Mouse (Mus musculus): ENCODE results near the gene Cdc6. TPM values are rescaled to one million over a fixed set of nuclear protein-coding genes. Genes with fewer than 3 reads are reported as not detected.

Gene Cdc6
- polyA plus RNA-seq, 1 experiment from 2014 or later, result 2.1 TPM

- H3K36me3 ChIP-seq (ENCODE audit: control insufficient read depth, insufficient read depth, low read length), result peaks cover 8% of the 10 kb centered on the region; the same call in 1 of the 2 replicates
- no peak for ATAC-seq (ENCODE audit: low read depth)
- no peaks in the 10 kb centered on the region for H3K9me3 ChIP-seq (ENCODE audit: control insufficient read depth, low read length)
- H3K27me3 ChIP-seq (ENCODE audit: control insufficient read depth, insufficient read depth, low read length), result no peaks in the 10 kb centered on the region
- no peak overlapping the region for H3K4me3 ChIP-seq (ENCODE audit: low read depth, low read length)
- no peaks in the 10 kb centered on the region for H3K4me1 ChIP-seq (ENCODE audit: control insufficient read depth, insufficient read depth, low read length)
- H3K27ac ChIP-seq (ENCODE audit: low read depth, low read length), result no peak overlapping the region
- no peak overlapping the region for H3K9ac ChIP-seq (replicated peaks; ENCODE audit: low read depth, low read length)
- WGBS, result 72% methylated on average over 4 of the region's 4 CpGs
- no peak overlapping the region for H3K4me2 ChIP-seq (ENCODE audit: low read depth, low read length)
Observed at GRCm38 (mm10) chr11:98872040-98872439, 35.6 kb upstream of the Cdc6 start.

- no peaks in the 10 kb centered on the region for H3K4me1 ChIP-seq (ENCODE audit: control insufficient read depth, insufficient read depth, low read length)
- H3K27ac ChIP-seq (ENCODE audit: low read depth, low read length), result no peak overlapping the region
- no peaks in the 10 kb centered on the region for H3K9me3 ChIP-seq (ENCODE audit: control insufficient read depth, low read length)
- H3K36me3 ChIP-seq (ENCODE audit: control insufficient read depth, insufficient read depth, low read length), result peaks cover 3% of the 10 kb centered on the region; the same call in 1 of the 2 replicates
- H3K9ac ChIP-seq (replicated peaks; ENCODE audit: low read depth, low read length), result no peak overlapping the region
- no peak overlapping the region for H3K4me2 ChIP-seq (ENCODE audit: low read depth, low read length)
- WGBS, result 95% methylated on average over 9 of the region's 9 CpGs
- ATAC-seq (ENCODE audit: low read depth), result no peak
- H3K27me3 ChIP-seq (ENCODE audit: control insufficient read depth, insufficient read depth, low read length), result no peaks in the 10 kb centered on the region
- no peak overlapping the region for H3K4me3 ChIP-seq (ENCODE audit: low read depth, low read length)
Observed at GRCm38 (mm10) chr11:98873900-98874299, 33.7 kb upstream of the Cdc6 start.

- H3K9ac ChIP-seq (replicated peaks; ENCODE audit: low read depth, low read length), result no peak overlapping the region
- H3K4me1 ChIP-seq (ENCODE audit: control insufficient read depth, insufficient read depth, low read length), result no peaks in the 10 kb centered on the region
- WGBS, result 76% methylated on average over 9 of the region's 9 CpGs
- no peak overlapping the region for H3K4me3 ChIP-seq (ENCODE audit: low read depth, low read length)
- no peak for ATAC-seq (ENCODE audit: low read depth)
- no peaks in the 10 kb centered on the region for H3K27me3 ChIP-seq (ENCODE audit: control insufficient read depth, insufficient read depth, low read length)
- 0 out of 2 replicates have a peak, but pooled peaks cover under 1% of the 10 kb centered on the region for H3K36me3 ChIP-seq (ENCODE audit: control insufficient read depth, insufficient read depth, low read length)
- no peak overlapping the region for H3K4me2 ChIP-seq (ENCODE audit: low read depth, low read length)
- H3K9me3 ChIP-seq (ENCODE audit: control insufficient read depth, low read length), result no peaks in the 10 kb centered on the region
- no peak overlapping the region for H3K27ac ChIP-seq (ENCODE audit: low read depth, low read length)
Observed at GRCm38 (mm10) chr11:98877001-98877400, 30.6 kb upstream of the Cdc6 start.

- Histone ChIP-seq H3K4me3 (ENCODE audit: low read depth, low read length) (no peak overlapping the region), H3K9ac (replicated peaks; ENCODE audit: low read depth, low read length) (no peak overlapping the region), H3K36me3 (ENCODE audit: control insufficient read depth, insufficient read depth, low read length) (peaks cover 44% of the 10 kb centered on the region), H3K9me3 (ENCODE audit: control insufficient read depth, low read length) (no peaks in the 10 kb centered on the region), H3K4me1 (ENCODE audit: control insufficient read depth, insufficient read depth, low read length) (no peaks in the 10 kb centered on the region), H3K27me3 (ENCODE audit: control insufficient read depth, insufficient read depth, low read length) (no peaks in the 10 kb centered on the region), H3K27ac (ENCODE audit: low read depth, low read length) (no peak overlapping the region), H3K4me2 (ENCODE audit: low read depth, low read length) (no peak overlapping the region)
- 95% methylated on average over 3 of the region's 3 CpGs for WGBS
- no peak for ATAC-seq (ENCODE audit: low read depth)
Observed at GRCm38 (mm10) chr11:98887703-98888102, 19.9 kb upstream of the Cdc6 start.

- Histone ChIP-seq H3K27ac (ENCODE audit: low read depth, low read length) (no peak overlapping the region), H3K27me3 (ENCODE audit: control insufficient read depth, insufficient read depth, low read length) (no peaks in the 10 kb centered on the region), H3K4me3 (ENCODE audit: low read depth, low read length) (no peak overlapping the region), H3K9me3 (ENCODE audit: control insufficient read depth, low read length) (no peaks in the 10 kb centered on the region), H3K4me1 (ENCODE audit: control insufficient read depth, insufficient read depth, low read length) (no peaks in the 10 kb centered on the region), H3K36me3 (ENCODE audit: control insufficient read depth, insufficient read depth, low read length) (peaks cover 51% of the 10 kb centered on the region), H3K4me2 (ENCODE audit: low read depth, low read length) (no peak overlapping the region), H3K9ac (replicated peaks; ENCODE audit: low read depth, low read length) (no peak overlapping the region)
- WGBS, result over 99% methylated on average over 4 of the region's 4 CpGs
- no peak for ATAC-seq (ENCODE audit: low read depth)
Observed at GRCm38 (mm10) chr11:98889077-98889476, 18.5 kb upstream of the Cdc6 start.

- Histone ChIP-seq H3K4me3 (ENCODE audit: low read depth, low read length) (no peak overlapping the region), H3K27ac (ENCODE audit: low read depth, low read length) (no peak overlapping the region), H3K4me1 (ENCODE audit: control insufficient read depth, insufficient read depth, low read length) (no peaks in the 10 kb centered on the region), H3K27me3 (ENCODE audit: control insufficient read depth, insufficient read depth, low read length) (no peaks in the 10 kb centered on the region), H3K4me2 (ENCODE audit: low read depth, low read length) (no peak overlapping the region), H3K9ac (replicated peaks; ENCODE audit: low read depth, low read length) (no peak overlapping the region), H3K36me3 (ENCODE audit: control insufficient read depth, insufficient read depth, low read length) (peaks cover 49% of the 10 kb centered on the region), H3K9me3 (ENCODE audit: control insufficient read depth, low read length) (no peaks in the 10 kb centered on the region)
- no peak for ATAC-seq (ENCODE audit: low read depth)
- WGBS, result 95% methylated on average over 5 of the region's 5 CpGs
Observed at GRCm38 (mm10) chr11:98889977-98890376, 17.6 kb upstream of the Cdc6 start.

GRCm38 (mm10) chr11:98892426-98892825 lies 15.2 kb upstream of the Cdc6 start:
- H3K9me3 ChIP-seq (ENCODE audit: control insufficient read depth, low read length), result no peaks in the 10 kb centered on the region
- no peaks in the 10 kb centered on the region for H3K27me3 ChIP-seq (ENCODE audit: control insufficient read depth, insufficient read depth, low read length)
- H3K4me2 ChIP-seq (ENCODE audit: low read depth, low read length), result no peak overlapping the region
- no peak overlapping the region for H3K4me3 ChIP-seq (ENCODE audit: low read depth, low read length)
- H3K4me1 ChIP-seq (ENCODE audit: control insufficient read depth, insufficient read depth, low read length), result no peaks in the 10 kb centered on the region
- no peak overlapping the region for H3K9ac ChIP-seq (replicated peaks; ENCODE audit: low read depth, low read length)
- 52% methylated on average over 5 of the region's 5 CpGs for WGBS
- H3K36me3 ChIP-seq (ENCODE audit: control insufficient read depth, insufficient read depth, low read length), result peaks cover 34% of the 10 kb centered on the region; the same call in 1 of the 2 replicates
- H3K27ac ChIP-seq (ENCODE audit: low read depth, low read length), result no peak overlapping the region
- ATAC-seq (ENCODE audit: low read depth), result no peak

GRCm38 (mm10) chr11:98900529-98901125 lies 7.0 kb upstream of the Cdc6 start:
- Histone ChIP-seq H3K9me3 (ENCODE audit: control insufficient read depth, low read length) (no peaks in the 10 kb centered on the region), H3K27me3 (ENCODE audit: control insufficient read depth, insufficient read depth, low read length) (no peaks in the 10 kb centered on the region), H3K9ac (replicated peaks; ENCODE audit: low read depth, low read length) (no peak overlapping the region), H3K27ac (ENCODE audit: low read depth, low read length) (no peak overlapping the region), H3K4me3 (ENCODE audit: low read depth, low read length) (no peak overlapping the region), H3K4me1 (ENCODE audit: control insufficient read depth, insufficient read depth, low read length) (0 out of 2 replicates have a peak, but pooled peaks cover 2% of the 10 kb centered on the region), H3K4me2 (ENCODE audit: low read depth, low read length) (no peak overlapping the region), H3K36me3 (ENCODE audit: control insufficient read depth, insufficient read depth, low read length) (peaks cover 27% of the 10 kb centered on the region)
- no peak for ATAC-seq (ENCODE audit: low read depth)
- 93% methylated on average over 12 of the region's 12 CpGs for WGBS

GRCm38 (mm10) chr11:98902621-98903245 lies 4.9 kb upstream of the Cdc6 start:
- no peak for ATAC-seq (ENCODE audit: low read depth)
- H3K27me3 ChIP-seq (ENCODE audit: control insufficient read depth, insufficient read depth, low read length), result no peaks in the 10 kb centered on the region
- H3K36me3 ChIP-seq (ENCODE audit: control insufficient read depth, insufficient read depth, low read length), result peaks cover 23% of the 10 kb centered on the region
- H3K4me3 ChIP-seq (ENCODE audit: low read depth, low read length), result no peak overlapping the region
- H3K4me2 ChIP-seq (ENCODE audit: low read depth, low read length), result no peak overlapping the region
- peaks cover 2% of the 10 kb centered on the region; the same call in 1 of the 2 replicates for H3K4me1 ChIP-seq (ENCODE audit: control insufficient read depth, insufficient read depth, low read length)
- H3K27ac ChIP-seq (ENCODE audit: low read depth, low read length), result no peak overlapping the region
- 8% methylated on average over 10 of the region's 10 CpGs for WGBS
- no peaks in the 10 kb centered on the region for H3K9me3 ChIP-seq (ENCODE audit: control insufficient read depth, low read length)
- H3K9ac ChIP-seq (replicated peaks; ENCODE audit: low read depth, low read length), result no peak overlapping the region

All from neural tube, embryonic 14.5 days (tissue).